Mouse (Mus musculus) CH12F3 (cell line): ENCODE data around the gene Gm28053.
"Not testable (repeated sequence)": the region's sequence is repeated elsewhere in the genome, so short reads cannot be mapped to it uniquely, and the experiment has no call there.

Experiments
- in situ Hi-C: fragments of 300-500 bp; cut with MboI; formaldehyde crosslinking; loops from 2 replicates; pipeline ENCODE4 v1.14.3; 2020; ENCODE audit warnings: low sequenced_read_pairs

Gm28053 gene

DNA sequence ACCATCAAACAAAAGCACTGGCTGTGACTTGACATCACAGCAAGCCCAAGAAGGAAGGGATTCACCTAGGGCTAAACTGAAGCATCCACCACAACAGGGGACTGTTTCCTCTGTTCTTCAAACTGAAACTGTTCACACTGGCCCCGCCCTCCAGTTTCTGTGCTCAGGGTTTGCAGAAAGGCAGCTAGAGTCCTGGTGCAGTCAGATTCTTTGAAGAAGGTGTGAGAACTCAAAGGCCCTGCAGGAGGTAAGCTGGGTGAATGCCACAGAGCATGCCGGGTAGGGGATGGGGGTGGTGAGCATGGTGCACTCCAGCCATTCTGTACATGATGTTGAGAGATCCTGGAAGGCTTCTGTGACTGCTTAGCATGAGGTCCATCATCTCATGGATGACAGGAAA, at the start of gene Gm28053, which contains the start of gene Gimap7:
Gene Gm28053 (plus strand): TSS at position 153 of the 400 bp plus-strand sequence.
Gene Gimap7 (plus strand): TSS at position 167 of the 400 bp plus-strand sequence.
- in situ Hi-C loops: no loop called here

- in situ Hi-C loops: no loop called here
Observed at GRCm38 (mm10) chr6:48669446-48669969, 48.9 kb upstream of the Gm28053 start.

DNA sequence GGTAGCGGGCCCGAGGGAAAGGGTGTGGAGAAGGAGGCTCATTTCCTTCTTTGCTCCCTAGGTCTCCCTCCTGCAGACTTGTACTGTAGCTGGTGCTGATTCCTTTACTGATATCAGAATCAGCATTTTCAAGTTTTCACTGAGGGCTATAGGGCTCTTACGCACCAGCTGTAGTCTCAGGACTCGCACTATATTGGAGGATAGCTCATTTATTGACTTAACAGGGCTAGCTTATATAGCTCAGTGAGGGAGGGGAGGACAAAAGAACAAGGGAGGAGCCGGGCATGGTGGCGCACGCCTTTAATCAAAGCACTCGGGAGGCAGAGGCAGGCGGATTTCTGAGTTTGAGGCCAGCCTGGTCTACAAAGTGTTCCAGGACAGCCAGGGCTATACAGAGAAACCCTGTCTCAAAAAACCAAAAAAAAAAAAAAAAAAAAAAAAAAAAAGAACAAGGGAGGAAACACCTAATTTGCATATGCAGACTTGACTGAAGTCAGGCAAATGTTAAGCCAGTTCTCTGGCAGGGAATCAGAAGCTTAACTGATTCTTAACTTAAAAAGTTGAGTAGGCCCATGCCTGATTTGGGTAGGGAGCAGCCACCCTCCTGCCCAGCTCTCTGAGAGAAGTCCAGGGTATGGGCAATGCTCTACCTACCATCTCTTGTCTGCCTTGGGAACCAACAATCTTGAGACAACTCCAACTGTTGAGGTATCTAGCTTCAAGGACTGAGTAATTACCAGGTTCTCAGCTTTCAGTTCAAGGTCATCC, 43.9 kb upstream of the Gm28053 start:
- in situ Hi-C loops: no loop called here

GRCm38 (mm10) chr6:48675400-48675930, 42.9 kb upstream of the Gm28053 start:
- in situ Hi-C loops: no loop called here

DNA sequence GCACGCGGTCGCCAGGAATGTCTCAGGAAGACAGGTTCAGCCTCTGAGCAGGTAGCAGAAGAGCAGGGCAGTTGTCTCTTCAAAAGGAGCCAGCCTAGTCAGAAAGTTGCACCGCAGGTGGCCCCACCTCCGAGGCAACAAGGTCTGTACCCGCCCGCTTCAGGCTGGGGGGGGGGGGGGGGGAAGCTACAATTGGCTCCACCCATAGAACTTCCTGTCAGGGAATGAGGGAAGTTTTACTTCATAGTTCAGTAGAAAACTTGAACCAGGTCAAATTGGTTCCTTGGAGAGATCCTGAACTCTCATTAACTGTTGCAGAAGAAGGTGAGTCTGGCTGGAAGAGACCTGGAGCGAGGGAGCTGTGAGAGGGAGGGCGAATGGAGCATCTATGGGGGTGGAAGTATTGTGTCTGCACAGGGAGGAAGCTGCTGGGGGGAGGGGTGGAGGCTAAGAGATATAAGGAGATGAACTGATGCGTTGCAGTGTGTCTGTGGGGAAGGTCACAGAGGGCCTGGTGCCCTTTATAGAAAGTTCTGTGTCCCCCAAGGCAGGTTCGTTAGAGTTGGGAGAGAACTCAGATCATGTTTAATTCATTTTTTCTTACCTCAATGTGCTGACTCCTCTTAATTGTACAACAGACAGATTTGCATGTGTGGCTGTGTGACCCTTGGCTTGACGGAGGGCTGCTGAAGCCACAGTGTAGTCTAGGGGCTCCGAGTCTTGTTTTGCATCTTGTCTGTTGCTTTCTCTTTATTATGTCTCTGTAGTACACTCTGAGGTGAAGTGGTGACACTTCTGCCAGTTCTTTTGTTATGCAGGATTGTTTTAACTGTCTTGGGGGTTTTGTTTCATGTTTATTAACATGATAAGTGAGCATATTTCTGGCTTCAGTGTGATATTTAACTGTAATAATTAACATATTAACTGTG, 42.2 kb upstream of the Gm28053 start, which contains the start of gene Gimap9:
Gene Gimap9 (plus strand): TSS at position 199 of the 929 bp plus-strand sequence.
- in situ Hi-C loops: no loop called here

DNA sequence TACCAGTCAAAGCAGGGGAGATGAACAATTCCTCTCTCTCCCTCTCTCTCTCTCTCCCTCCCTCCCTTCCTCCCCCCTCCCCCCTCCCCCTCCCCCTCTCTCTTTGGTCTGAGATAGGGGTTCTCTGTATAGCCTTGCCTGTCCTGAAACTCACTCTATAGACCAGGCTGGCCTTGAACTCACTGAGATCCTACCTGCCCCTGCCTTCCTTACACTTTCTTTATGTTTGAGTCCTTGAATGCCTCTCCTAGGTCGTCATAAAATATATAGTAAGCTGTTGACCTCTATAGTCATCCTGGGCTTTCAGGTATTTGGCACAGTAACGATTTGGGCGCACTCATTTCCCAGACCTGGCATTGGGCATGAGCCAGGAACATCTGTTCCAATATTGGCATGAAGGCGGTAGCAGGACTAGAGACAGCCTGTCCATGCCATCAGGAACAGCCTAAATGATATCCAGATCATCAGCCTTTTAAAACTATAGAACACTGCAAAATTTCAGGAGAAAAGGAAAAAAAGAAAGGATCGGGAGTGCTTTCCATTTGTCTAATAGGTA, 41.5 kb upstream of the Gm28053 start:
- in situ Hi-C loops: no loop called here

DNA sequence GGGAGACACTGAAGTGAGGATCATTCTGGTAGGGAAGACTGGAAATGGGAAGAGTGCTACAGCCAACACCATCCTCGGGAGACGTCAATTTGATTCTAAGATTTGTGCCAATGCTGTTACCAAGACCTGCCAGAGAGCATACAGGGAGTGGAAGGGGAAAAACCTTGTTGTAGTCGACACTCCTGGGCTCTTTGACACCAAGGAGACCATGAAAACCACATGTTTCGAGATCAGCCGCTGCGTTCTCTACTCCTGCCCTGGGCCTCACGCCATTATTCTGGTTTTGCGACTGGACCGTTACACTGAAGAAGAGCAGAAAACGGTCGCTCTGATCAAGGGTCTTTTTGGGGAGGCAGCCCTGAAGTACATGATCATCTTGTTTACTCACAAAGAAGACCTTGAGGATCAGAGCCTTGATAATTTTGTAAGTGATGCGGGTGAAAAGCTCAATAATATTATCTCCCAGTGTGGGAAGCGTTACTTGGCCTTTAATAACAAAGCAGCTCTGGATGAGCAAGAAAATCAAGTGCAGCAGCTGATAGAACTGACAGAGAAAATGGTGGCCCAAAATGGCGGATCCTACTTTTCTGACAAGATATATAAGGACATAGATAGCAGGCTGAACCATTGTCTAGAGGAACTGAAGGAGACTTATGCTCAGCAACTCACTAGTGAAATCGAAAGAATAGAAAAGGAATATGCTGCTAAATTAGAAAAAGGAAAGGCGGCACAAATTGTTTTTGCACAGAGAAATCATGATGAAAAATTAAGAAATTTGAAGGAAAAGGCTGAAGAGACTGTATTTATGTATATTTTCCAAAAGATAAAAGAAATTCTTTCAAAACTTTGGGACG, 40.7 kb upstream of the Gm28053 start:
- in situ Hi-C loops: no loop called here

- in situ Hi-C loops: no loop called here
Observed at GRCm38 (mm10) chr6:48678391-48678790, 40.0 kb upstream of the Gm28053 start.

DNA sequence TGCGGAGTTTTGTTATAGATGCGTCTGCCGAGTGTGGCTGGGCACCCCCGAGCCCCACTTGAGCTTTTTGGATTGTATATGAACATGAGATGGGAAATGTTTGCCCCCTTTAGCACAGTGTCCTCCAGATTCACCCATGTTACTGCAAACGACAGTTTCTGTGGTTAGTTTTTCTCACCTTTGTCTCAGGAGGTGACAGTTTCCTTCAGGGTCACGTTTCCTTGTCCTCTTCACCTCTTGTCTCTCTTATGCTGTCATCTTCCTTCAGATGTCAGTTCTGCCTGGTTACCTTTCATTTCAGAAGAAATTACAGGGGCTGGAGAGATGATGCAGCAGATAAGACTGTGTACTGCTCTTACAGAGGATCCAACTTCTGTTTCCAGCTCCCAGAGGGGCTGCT, 38.7 kb upstream of the Gm28053 start:
- in situ Hi-C loops: no loop called here

DNA sequence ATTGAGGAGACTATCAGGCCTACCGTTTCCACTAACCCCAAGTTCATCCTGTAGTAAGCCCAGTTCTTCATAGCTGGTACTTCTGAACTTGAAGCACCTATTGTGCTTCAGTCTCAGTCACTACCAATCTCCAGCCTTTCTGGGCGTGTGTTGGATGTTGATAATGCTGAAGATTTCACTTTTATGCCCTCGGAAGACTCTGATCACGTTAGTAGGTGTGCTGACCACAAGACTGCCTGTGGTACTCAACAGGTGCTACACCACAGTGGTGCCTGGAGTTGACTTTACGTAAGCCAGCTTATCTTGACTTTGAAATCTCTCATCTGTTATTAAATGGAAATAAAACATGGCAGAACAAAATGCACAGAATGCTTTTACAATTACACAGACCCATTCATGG, 38.0 kb upstream of the Gm28053 start:
- in situ Hi-C loops: no loop called here

DNA sequence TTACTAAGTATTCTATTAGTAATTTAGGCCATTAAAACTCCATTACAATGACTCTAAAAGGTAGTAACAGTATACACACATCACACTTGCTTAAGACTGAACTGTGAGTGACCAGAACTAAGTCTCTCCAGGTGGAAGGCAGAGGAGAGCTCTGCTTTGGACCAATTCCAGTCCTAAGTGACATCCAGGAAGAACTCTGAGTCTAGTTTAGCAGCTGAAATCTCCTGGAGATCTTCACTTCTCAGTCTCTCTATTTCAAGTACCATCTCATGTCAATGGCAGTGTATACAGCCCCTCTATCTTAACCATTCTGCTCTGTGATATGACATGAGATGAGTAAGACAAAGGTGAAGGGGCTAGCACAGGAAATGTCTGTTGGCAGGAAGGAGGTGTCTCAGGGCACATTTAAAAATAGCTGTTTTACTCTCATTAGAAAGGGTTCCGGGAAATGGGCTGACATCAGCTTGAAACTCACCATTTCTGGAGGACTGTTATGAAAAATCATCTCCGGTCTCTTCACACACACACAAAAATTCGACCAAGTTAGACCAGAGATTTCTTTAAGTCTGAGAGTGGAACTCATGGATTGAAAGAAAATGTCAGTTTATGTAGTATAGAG, 36.8 kb upstream of the Gm28053 start:
- in situ Hi-C loops: no loop called here

DNA sequence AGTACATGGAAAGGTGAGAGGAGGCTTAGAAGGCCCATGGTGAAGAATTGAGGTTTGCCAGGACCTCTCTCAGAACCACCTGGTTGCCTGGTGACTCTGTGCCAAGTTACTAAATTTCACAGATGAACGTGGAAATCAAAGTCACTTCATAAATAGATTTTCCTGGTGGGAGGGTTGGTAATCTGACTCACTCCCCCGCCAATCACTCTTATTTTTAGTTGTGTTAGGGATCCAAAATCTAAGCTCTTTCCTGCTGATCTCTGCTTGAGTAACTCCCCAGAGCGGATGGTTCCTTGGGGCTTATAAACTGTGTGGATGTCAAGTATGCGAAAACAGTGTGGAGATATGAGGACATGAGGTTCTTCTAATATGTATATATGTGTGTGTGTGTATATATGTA, 36.1 kb upstream of the Gm28053 start:
- in situ Hi-C loops: no loop called here

DNA sequence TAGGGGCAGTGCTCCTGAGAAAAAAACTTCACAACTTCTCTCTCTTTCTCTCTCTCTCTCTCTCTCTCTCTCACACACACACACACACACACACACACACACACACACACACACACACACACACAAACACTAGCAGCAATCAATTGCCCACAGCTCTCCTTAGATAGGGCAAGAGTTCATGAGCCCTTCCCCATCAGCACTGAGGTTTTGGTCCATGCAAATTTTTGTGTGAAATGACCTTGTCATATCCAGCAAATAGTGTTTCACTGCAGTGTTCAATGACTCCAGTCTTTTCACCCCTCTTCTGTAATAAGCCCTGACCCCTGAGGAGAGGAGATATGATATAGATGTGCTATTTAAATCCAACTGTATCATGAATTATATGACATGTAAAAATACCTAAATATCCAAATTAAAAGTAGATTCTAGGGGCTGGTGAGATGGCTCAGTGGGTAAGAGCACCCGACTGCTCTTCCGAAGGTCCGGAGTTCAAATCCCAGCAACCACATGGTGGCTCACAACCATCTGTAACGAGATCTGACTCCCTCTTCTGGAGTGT, 35.1 kb upstream of the Gm28053 start:
- in situ Hi-C loops: not testable (repeated sequence)

DNA sequence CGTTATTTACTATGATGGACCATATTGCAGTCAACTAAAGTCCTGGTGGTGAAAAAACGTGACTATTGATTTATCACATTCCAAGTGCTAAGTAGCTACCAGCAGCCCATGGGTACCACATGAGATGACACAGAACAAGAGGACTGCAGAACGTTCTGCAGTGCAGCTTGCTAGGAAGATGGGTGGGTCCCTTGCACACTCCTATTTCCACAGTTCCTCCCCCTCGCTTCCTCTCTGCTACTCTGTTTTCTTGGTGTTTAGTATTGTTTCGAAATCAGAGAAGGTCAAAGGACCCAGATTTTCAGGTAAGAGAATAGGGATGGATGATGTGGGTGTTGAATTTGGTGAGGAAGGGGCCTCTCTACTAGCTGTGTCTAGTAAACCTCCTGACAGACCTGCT, 34.1 kb upstream of the Gm28053 start, which contains the start of gene Gimap4:
Gene Gimap4 (plus strand): TSS at position 231 of the 400 bp plus-strand sequence.
- in situ Hi-C loops: no loop called here

DNA sequence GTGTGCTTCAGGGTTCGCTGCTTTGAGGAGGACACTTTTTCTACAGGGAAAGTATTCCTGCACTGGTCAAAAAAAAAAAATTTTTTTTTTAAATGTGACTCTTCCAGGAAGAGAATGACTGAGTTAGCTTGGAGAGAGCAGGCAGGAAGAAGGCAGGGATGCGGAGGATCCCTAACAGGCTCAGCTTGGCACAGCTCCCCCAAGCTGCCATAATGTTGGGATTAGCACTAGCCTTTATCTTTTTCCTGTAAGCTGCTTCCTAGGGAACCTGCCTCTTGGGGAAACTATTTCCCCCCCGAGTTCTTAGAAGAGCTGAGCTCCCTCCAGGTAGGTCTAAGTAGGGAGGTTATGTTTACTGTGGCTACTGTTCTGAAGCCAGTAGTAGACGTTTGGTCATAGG, 33.6 kb upstream of the Gm28053 start:
- in situ Hi-C loops: no loop called here

GRCm38 (mm10) chr6:48685251-48685650, 33.2 kb upstream of the Gm28053 start:
- in situ Hi-C loops: no loop called here

DNA sequence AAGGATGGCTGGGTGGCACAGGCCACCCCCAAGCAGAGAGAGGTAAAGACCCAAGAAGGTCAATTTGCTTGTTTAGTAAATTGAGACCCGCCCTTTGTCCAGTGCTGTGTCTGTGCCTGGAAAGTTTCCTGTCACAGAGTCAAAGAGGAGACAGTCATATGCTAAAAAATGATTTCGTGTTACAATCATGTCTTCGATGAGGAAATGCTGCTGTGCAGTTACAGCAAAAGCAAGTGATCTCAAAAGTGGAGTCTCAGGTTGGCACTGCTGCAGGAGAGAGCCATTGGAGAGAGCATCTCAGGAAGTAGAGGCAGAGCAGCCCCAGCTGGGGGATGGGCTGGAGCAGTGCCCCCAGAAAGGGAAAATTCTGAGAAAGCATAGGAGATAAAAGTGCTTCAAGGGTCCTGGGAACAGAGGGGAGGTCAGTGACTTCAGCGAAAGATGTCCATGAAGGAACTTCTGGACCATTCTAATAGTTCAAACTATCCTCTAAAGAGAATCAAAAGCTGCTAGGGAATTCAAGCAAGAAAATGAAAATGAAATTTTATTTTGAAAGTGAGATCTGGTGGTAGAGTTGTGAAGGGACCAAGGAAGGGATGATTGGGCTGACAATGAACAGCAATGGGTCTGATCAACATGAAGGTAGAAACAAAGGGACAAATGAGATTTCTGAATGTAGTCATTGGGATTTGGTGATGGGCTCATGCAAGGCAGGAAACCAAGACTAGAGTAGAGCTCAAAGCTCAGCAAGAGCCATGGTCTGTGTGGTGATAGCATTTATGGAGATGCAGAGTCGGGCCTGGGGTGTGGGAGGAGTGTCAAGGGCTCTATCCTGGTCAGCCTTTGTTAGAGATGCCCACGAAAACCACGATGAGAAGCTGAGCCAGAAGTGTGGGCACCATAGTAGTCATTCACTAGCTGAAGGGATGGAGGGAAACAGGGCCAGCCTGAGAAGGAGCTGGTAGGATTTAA, 32.4 kb upstream of the Gm28053 start:
- in situ Hi-C loops: no loop called here

GRCm38 (mm10) chr6:48687077-48687476, 31.3 kb upstream of the Gm28053 start:
- in situ Hi-C loops: no loop called here
